Mouse (Mus musculus) kidney, embryonic 16.5 days (tissue): ENCODE results near the gene H3f3b. TPM values are rescaled to one million over a fixed set of nuclear protein-coding genes. Genes with fewer than 3 reads are reported as not detected.
A peak's percentile ranks its signal among the peaks of the same experiment; 100 is the strongest.

Experiments used
- ATAC-seq: fragments of 200-750 bp; cut with Nextera tagmentation; 2 replicates; pipeline ENCODE4 v1.8.0; 2017; ENCODE audit warnings: moderate TSS enrichment; ENCODE audit not compliant: low FRiP score, low TSS enrichment
- H3K27ac ChIP-seq: fragments of 300-500 bp; sonication (generic); 2 replicates; pipeline ENCODE4 v1.5.1; 2014; ENCODE audit warnings: low read length
- H3K27me3 ChIP-seq: fragments of 300-500 bp; sonication (generic); 2 replicates; pipeline ENCODE4 v1.6.1; 2014; ENCODE audit warnings: low read length, control low read depth, mixed read lengths; ENCODE audit not compliant: insufficient read depth
- H3K36me3 ChIP-seq: fragments of 300-500 bp; sonication (generic); 2 replicates; pipeline ENCODE4 v1.6.1; 2014; ENCODE audit warnings: low read length, control low read depth, mixed read lengths; ENCODE audit not compliant: insufficient read depth
- H3K4me1 ChIP-seq: fragments of 300-500 bp; sonication (generic); 2 replicates; pipeline ENCODE4 v1.6.1; 2014; ENCODE audit warnings: low read length, control low read depth, mixed read lengths; ENCODE audit not compliant: insufficient read depth
- H3K4me2 ChIP-seq: fragments of 300-500 bp; sonication (generic); replicated peaks from 2 replicates; pipeline ENCODE4 v1.6.1; 2014; ENCODE audit warnings: low read depth, low read length
- H3K4me3 ChIP-seq: fragments of 300-500 bp; sonication (generic); 2 replicates; pipeline ENCODE4 v1.5.1; 2014; ENCODE audit warnings: mild to moderate bottlenecking, low read length
- H3K9ac ChIP-seq: fragments of 300-500 bp; sonication (generic); replicated peaks from 2 replicates; pipeline ENCODE4 v1.6.1; 2014; ENCODE audit warnings: low read length
- H3K9me3 ChIP-seq: fragments of 300-500 bp; sonication (generic); 2 replicates; pipeline ENCODE4 v1.6.1; 2016; ENCODE audit warnings: low read length, control low read depth
- WGBS: fragments of 180-500 bp; shearing (Covaris S2); extraction: QIAGEN DNeasy Blood & Tissue Kit; methylation state at CpG from one replicate; pipeline ENCODE4 v1.1.7; 2014; 5-methylcytosine and 5-hydroxymethylcytosine counted together
- polyA plus RNA-seq: library from polyadenylated mRNA; unstranded; fragments of >200 nt; fragmentation: Nextera tagmentation; extraction: Ambion mirVana; gene quantifications from 2 replicates; pipeline ENCODE4 v1.2.1, GENCODE M21; 2015

H3f3b gene
- polyA plus RNA-seq, 1 experiment from 2014 or later: 1,676 TPM

DNA sequence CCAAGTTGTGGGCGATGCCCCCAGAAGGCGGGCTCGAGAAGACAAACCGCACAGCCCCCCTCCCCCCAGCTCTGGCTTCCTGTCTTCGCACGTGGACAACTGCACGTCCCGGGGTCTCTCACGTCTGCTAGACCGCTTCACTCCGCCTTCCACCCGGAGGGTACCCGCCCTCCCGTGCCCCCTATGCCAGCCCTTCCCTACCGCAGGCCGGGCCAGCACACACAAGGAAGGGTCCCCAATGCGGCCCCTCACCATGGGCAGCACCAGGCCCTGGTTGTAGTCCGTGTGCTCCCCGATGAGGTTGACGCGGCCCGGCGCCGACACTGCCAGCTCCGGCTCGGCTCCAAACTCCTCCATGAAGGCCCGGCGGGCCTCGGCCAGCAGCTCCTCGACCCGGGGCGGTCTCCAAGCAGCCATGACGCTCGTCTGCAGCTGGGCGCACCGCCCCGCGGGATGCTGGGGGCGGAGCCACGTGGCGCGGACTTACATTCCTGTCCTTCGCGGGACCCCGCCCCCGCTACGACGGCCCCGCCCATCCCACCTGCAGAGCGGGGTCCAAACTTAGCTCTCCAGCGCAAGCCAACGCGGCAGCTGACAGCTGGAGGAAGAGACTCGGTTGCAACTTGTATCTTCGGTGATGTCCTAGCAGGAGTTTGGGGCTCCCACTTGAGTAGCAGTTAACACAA, 15.4 kb downstream of the H3f3b start, which contains the start of gene Galk1:
Galk1 (minus strand) TSS at position 458 of the 686 bp plus-strand sequence.
- WGBS: under 1% methylated on average over 55 of the region's 55 CpGs
- ATAC-seq: peak; percentile 94
- Histone ChIP-seq H3K9me3 (no peaks in the 10 kb centered on the region), H3K4me2 (peak within 1 kb of the TSS; percentile 65), H3K36me3 (peaks cover 26% of the 10 kb centered on the region), H3K9ac (peak within 1 kb of the TSS; percentile 89), H3K4me3 (peak within 1 kb of the TSS; percentile 75), H3K4me1 (peaks cover 15% of the 10 kb centered on the region), H3K27ac (peak within 1 kb of the TSS; percentile 94), H3K27me3 (no peaks in the 10 kb centered on the region)

DNA sequence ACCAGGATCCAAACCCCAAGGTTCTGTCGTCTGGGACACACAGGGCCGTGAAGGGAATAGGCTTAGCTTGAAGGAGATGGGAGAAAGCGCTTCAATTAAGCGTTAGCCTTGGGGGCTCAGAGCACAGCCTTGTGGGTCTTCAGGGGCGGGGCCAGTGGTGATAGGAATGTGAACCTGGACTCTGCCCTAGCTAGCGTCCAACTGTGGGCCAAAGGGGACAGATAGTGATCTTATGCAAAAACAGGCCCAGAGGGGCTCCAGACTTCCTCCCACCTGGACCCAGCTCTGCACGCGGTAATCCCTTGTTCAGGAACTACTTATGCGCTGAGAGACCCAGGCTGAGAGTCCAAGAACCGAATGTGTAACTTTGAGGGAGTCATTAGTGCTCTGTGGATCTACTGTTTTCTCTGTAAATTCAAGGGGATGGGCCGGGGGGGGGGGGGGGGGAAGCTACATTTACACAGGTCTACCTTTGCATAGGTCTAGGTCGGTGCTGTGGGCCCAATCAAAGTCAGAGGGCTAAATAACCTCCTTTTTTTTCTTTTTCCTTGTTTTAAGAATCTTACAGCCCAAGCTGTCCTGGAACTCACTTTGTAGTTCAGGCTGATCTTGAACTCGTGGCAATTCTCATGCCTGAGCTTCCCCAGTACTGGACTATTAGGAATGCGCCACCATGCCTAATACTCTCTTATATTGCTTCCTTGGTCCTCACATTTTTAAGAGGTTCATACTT, 16.1 kb downstream of the H3f3b start:
- Histone ChIP-seq H3K4me2 (peak overlapping the region; percentile 65), H3K9ac (peak overlapping the region; percentile 89), H3K27ac (peak overlapping the region; percentile 94), H3K27me3 (no peaks in the 10 kb centered on the region), H3K9me3 (no peaks in the 10 kb centered on the region), H3K4me1 (peaks cover 15% of the 10 kb centered on the region), H3K4me3 (peak overlapping the region; percentile 75), H3K36me3 (peaks cover 29% of the 10 kb centered on the region)
- 24% methylated on average over 14 of the region's 14 CpGs for WGBS
- ATAC-seq: peak; percentile 6; the same call in 1 of the 2 replicates

- H3K4me1 ChIP-seq: peaks cover 20% of the 10 kb centered on the region
- ATAC-seq: no peak
- no peak overlapping the region for H3K4me3 ChIP-seq
- H3K4me2 ChIP-seq: no peak overlapping the region
- no peaks in the 10 kb centered on the region for H3K9me3 ChIP-seq
- 88% methylated on average over 5 of the region's 5 CpGs for WGBS
- peak overlapping the region; percentile 89 for H3K9ac ChIP-seq
- no peaks in the 10 kb centered on the region for H3K27me3 ChIP-seq
- H3K27ac ChIP-seq: no peak overlapping the region; the same call in 1 of the 2 replicates
- H3K36me3 ChIP-seq: peaks cover 29% of the 10 kb centered on the region
These were observed 16.8 kb downstream of the H3f3b start for GRCm38 (mm10) chr11:116010948-116011347.

GRCm38 (mm10) chr11:116010146-116010545, 17.6 kb downstream of the H3f3b start:
- no peaks in the 10 kb centered on the region for H3K27me3 ChIP-seq
- no peak for ATAC-seq
- H3K4me3 ChIP-seq: no peak overlapping the region
- H3K4me2 ChIP-seq: no peak overlapping the region
- 93% methylated on average over 8 of the region's 8 CpGs for WGBS
- no peak overlapping the region for H3K27ac ChIP-seq
- H3K9me3 ChIP-seq: no peaks in the 10 kb centered on the region
- peaks cover 28% of the 10 kb centered on the region for H3K4me1 ChIP-seq
- no peak overlapping the region for H3K9ac ChIP-seq
- H3K36me3 ChIP-seq: peaks cover 29% of the 10 kb centered on the region

- WGBS: 92% methylated on average over 11 of the region's 11 CpGs
- H3K27ac ChIP-seq: no peak overlapping the region
- ATAC-seq: no peak
These were observed 18.1 kb downstream of the H3f3b start for GRCm38 (mm10) chr11:116009661-116010060.

DNA sequence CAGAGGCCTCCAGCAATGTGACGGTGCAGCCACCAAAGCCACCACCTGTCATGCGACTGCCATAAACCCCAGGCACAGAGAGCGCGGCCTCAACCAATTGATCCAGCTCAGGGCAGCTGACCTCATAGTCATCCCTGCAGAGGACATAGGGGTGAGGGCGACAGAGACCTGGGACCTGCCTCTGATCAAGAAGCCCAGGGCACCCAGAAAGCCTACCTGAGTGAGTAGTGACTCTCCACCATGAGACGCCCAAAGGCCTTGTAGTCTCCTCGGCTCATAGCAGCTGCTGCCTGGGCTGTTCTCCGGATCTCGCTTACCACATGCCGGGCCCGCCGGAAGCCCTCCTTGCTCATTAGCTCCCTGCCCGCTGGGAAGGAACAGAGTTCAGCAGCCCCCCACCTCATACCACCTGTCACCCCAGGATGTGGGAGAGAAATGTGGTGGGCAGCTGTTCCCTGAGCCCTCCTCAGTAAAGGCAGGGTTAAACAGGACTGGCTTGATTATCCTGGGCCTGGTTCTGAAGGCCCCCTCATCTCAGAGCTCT, 18.9 kb downstream of the H3f3b start:
- Histone ChIP-seq H3K27ac (no peak overlapping the region), H3K9me3 (no peaks in the 10 kb centered on the region), H3K4me1 (peaks cover 36% of the 10 kb centered on the region), H3K4me2 (no peak overlapping the region), H3K36me3 (peaks cover 29% of the 10 kb centered on the region), H3K27me3 (no peaks in the 10 kb centered on the region), H3K9ac (no peak overlapping the region), H3K4me3 (no peak overlapping the region)
- ATAC-seq: no peak
- WGBS: 88% methylated on average over 13 of the region's 13 CpGs

More at GRCm38 (mm10) chr11:116009661-116010060, 18.1 kb downstream of the H3f3b start:
- no peaks in the 10 kb centered on the region for H3K27me3 ChIP-seq
- H3K4me2 ChIP-seq: no peak overlapping the region
- H3K9ac ChIP-seq: no peak overlapping the region
- H3K4me1 ChIP-seq: peaks cover 31% of the 10 kb centered on the region
- no peak overlapping the region for H3K4me3 ChIP-seq
- H3K36me3 ChIP-seq: peaks cover 29% of the 10 kb centered on the region
- H3K9me3 ChIP-seq: no peaks in the 10 kb centered on the region

DNA sequence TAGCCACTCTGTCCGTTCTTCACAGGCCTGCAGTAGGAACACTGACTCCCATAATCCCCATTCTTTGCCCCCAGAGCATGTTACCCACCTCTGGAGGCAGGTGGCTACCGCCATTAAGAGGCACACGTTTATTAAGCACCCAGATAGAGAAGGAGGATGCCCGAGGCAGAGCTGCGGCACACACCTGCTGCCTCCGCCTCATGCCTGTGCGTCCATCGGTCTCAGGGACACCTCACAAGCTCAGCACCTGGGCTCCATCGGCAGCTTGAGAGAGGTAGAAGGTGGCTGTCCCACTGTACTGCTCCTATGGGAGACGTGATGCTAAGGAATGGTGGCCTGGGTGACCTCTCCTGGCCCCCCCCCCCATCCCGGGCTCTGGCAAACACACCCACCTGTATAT, 19.4 kb downstream of the H3f3b start:
- Histone ChIP-seq H3K27me3 (no peaks in the 10 kb centered on the region), H3K4me1 (peaks cover 36% of the 10 kb centered on the region), H3K9me3 (no peaks in the 10 kb centered on the region), H3K27ac (no peak overlapping the region), H3K4me3 (no peak overlapping the region), H3K4me2 (no peak overlapping the region), H3K9ac (no peak overlapping the region), H3K36me3 (peaks cover 29% of the 10 kb centered on the region)
- WGBS: 90% methylated on average over 11 of the region's 11 CpGs
- ATAC-seq: no peak

GRCm38 (mm10) chr11:116007095-116007850, 20.5 kb downstream of the H3f3b start:
- Histone ChIP-seq H3K9ac (no peak overlapping the region; the same call in 1 of the 2 replicates), H3K4me3 (no peak overlapping the region), H3K4me2 (no peak overlapping the region), H3K4me1 (peaks cover 29% of the 10 kb centered on the region), H3K36me3 (peaks cover 29% of the 10 kb centered on the region), H3K27me3 (no peaks in the 10 kb centered on the region), H3K9me3 (no peaks in the 10 kb centered on the region), H3K27ac (no peak overlapping the region)
- WGBS: 87% methylated on average over 28 of the region's 28 CpGs
- ATAC-seq: no peak

- peak; percentile 43 for ATAC-seq
- Histone ChIP-seq H3K9ac (no peak overlapping the region; the same call in 1 of the 2 replicates), H3K36me3 (peaks cover 29% of the 10 kb centered on the region), H3K4me1 (peaks cover 21% of the 10 kb centered on the region), H3K4me3 (no peak overlapping the region), H3K27ac (no peak overlapping the region), H3K4me2 (peak overlapping the region; percentile 72), H3K9me3 (no peaks in the 10 kb centered on the region), H3K27me3 (no peaks in the 10 kb centered on the region)
- 48% methylated on average over 9 of the region's 9 CpGs for WGBS
These were observed 21.9 kb downstream of the H3f3b start for GRCm38 (mm10) chr11:116005701-116006419.
